Mouse (Mus musculus) T-helper 17 cell (primary cell): Measurements from ENCODE around the gene Rbbp4.

Source experiments
- in situ Hi-C, 2 experiments: fragments of 300-600 bp; cut with MboI, MseI; formaldehyde crosslinking; loops; 1 replicate in 1 of 2; 2 replicates in 1 of 2; pipeline ENCODE4 v1.15.1; 2025; ENCODE audit warnings: high pct_unique_total_duplicates in 2 of 2

Rbbp4 gene

DNA sequence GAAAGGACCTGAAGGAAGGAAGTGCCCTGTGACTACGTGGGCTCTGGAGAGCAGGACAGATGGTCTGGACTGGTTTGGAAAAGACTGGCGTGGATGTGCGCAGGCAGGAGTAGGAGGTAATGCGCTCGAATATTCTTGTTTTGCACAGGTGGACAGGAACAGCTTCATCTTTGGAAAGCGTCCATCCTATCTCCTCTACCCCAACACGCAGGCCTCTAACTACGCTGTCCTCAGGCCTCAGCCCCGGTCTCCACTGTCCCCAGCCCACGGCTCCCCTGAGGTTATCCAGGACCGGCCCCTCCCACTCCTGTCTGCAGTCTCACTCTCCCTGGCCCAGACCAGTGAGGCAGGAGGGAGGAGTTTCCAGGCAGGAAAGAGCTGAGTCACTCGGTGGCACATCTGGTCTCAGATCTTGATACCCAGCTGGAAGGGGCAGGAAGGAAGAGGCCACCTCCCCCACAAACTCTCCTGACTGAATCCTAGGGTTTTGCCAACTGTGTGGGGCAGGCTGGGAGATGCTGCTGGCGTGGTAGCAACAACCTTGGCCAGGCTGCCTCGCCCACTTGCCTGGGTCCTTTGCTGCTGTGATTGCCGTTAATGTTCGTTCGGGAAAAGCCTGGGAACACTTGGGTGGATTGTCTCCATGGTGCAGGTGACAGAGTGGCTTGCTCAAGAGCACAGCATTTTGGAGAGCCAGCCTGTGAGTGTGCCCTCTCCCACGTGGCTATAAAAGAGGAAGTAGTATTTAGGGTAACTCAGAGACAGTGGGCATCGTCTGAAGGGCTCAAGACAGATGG lies 71.7 kb downstream of the Rbbp4 start:
- in situ Hi-C loops: loop anchor here in 1 of 2 experiments (10.0 kb wide), 1 partner anchor 1301 kb away; no protein-coding TSS in a partner anchor

DNA sequence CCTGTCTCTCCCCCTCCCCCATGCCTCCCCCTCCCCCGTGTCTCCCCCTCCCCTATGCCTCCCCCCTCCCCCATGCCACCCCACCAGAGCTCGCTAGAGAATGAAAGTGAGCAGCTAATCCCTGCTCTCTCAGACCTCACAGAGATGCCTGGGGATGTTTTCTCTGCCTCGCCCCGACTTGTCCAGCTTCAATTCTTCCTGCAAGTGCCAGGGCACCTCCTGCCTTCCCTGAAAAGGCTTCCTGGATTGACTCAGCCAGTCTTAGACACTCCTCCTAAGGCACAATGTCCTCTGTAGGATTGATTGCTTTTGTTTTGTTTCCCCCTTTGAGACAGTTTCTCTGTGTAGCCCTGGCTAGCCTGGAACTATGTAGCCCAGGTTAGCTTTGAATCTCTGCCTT lies 74.0 kb downstream of the Rbbp4 start, which contains the start of gene C77080:
C77080 (minus strand) TSS at position 209 of the 400 bp plus-strand sequence.
- in situ Hi-C loops: loop anchor here in 1 of 2 experiments (10.0 kb wide), 1 partner anchor 1304 kb away; no protein-coding TSS in a partner anchor

DNA sequence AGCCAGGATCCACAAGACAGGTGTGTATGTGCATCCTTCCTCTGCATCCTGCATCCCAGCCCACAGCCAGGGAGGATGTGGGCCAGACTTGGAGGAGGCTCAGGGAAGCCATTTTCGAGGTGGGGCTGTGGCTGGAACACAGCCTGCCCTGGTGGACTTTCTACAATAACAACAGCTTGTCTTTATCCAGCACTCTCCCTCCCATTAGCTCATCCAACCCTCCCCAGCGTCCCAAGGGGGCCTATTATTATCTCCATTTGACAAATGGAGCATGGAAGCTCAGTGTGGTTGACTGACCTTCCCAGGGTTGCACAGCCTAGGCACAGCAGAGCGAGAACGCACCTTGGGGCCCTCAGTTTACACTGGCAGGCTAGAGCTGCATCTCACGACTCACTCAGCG lies 74.5 kb downstream of the Rbbp4 start:
- in situ Hi-C loops: loop anchor here in 1 of 2 experiments (10.0 kb wide), 1 partner anchor 1304 kb away; no protein-coding TSS in a partner anchor

DNA sequence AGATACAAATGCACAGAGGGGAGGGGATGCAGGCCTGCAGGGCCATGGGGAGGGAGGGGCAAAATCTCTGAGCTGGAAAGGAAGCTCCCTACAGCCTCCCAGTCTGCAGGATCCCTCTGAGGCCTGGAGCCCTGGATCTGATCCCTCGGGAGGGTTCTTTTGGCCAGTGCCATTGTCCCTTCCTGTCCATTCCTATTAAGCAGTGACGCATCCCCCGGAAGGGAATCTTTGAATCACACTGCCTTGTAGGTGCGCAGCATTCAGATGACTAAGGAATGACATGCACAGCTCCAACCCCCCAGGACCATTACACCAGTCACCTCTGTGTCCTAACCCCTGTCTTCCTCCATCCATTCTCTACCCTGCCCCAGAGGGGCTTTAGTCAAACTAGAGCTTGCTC lies 76.1 kb downstream of the Rbbp4 start:
- in situ Hi-C loops: no loop called here
